Mouse (Mus musculus): ENCODE measurements around the gene Ppm1j.
"Not testable (repeated sequence)": the region's sequence is repeated elsewhere in the genome, so short reads cannot be mapped to it uniquely, and the experiment has no call there.

Gene Ppm1j

GRCm38 (mm10) chr3:104785284-104785683, 4.4 kb downstream of the Ppm1j start:
- DNase-seq (ENCODE audit: low spot score), result no peak

GRCm38 (mm10) chr3:104788075-104788474, 7.2 kb downstream of the Ppm1j start, which contains the start of gene Rhoc:
TSS of gene Rhoc (plus strand) at chr3:104788375.
- DNase-seq (ENCODE audit: low spot score), result no peak

GRCm38 (mm10) chr3:104788561-104789311, 7.9 kb downstream of the Ppm1j start:
- peak; percentile 79 for DNase-seq (ENCODE audit: low spot score)

GRCm38 (mm10) chr3:104789312-104789605, 8.4 kb downstream of the Ppm1j start:
- DNase-seq (ENCODE audit: low spot score), result no peak

- DNase-seq (ENCODE audit: low spot score), result no peak
Measured at GRCm38 (mm10) chr3:104789822-104790221, 9.0 kb downstream of the Ppm1j start.

- DNase-seq (ENCODE audit: low spot score), result no peak
Measured at GRCm38 (mm10) chr3:104790401-104790937, 9.6 kb downstream of the Ppm1j start.

- no peak for DNase-seq (ENCODE audit: low spot score)
Measured at GRCm38 (mm10) chr3:104791017-104791416, 10.2 kb downstream of the Ppm1j start.

GRCm38 (mm10) chr3:104791671-104792070, 10.8 kb downstream of the Ppm1j start:
- DNase-seq (ENCODE audit: low spot score), result no peak

- DNase-seq (ENCODE audit: low spot score), result no peak
Measured at GRCm38 (mm10) chr3:104792360-104793270, 11.8 kb downstream of the Ppm1j start.

GRCm38 (mm10) chr3:104793871-104794828, 13.3 kb downstream of the Ppm1j start:
- DNase-seq (ENCODE audit: low spot score), result peak; percentile 82

GRCm38 (mm10) chr3:104794953-104795470, 14.2 kb downstream of the Ppm1j start:
- DNase-seq (ENCODE audit: low spot score), result no peak

GRCm38 (mm10) chr3:104795661-104796340, 14.9 kb downstream of the Ppm1j start:
- no peak for DNase-seq (ENCODE audit: low spot score)

- no peak for DNase-seq (ENCODE audit: low spot score)
Measured at GRCm38 (mm10) chr3:104796430-104797082, 15.7 kb downstream of the Ppm1j start.

- no peak for DNase-seq (ENCODE audit: low spot score)
Measured at GRCm38 (mm10) chr3:104800681-104801080, 19.8 kb downstream of the Ppm1j start.

GRCm38 (mm10) chr3:104801481-104801880, 20.6 kb downstream of the Ppm1j start:
- no peak for DNase-seq (ENCODE audit: low spot score)

GRCm38 (mm10) chr3:104804312-104804711, 23.5 kb downstream of the Ppm1j start:
- no peak for DNase-seq (ENCODE audit: low spot score)

- no peak for DNase-seq (ENCODE audit: low spot score)
Measured at GRCm38 (mm10) chr3:104805539-104805938, 24.7 kb downstream of the Ppm1j start.

- DNase-seq (ENCODE audit: low spot score), result no peak
Measured at GRCm38 (mm10) chr3:104811752-104812151, 30.9 kb downstream of the Ppm1j start.

GRCm38 (mm10) chr3:104812254-104812653, 31.4 kb downstream of the Ppm1j start:
- no peak for DNase-seq (ENCODE audit: low spot score)

- not testable (repeated sequence) for DNase-seq (ENCODE audit: low spot score)
Measured at GRCm38 (mm10) chr3:104813227-104813626, 32.4 kb downstream of the Ppm1j start.

All from ovary, postnatal 10 days (tissue).